Mouse (Mus musculus) frontal cortex, adult 2 months (tissue): ENCODE measurements around the gene Fgfr2. TPM values are rescaled to one million over a fixed set of nuclear protein-coding genes. Genes with fewer than 3 reads are reported as not detected.

Experiments
- DNase-seq, 2 experiments: peaks; one replicate each; pipeline ENCODE4 v3.0.0; 2022; ENCODE audit warnings: low spot score in 1 of 2; ENCODE audit errors: extremely low spot score in 1 of 2
- polyA plus RNA-seq: library from polyadenylated mRNA; depleted of rRNA; stranded (reverse); fragments of >200 nt; gene quantifications from 2 replicates; pipeline ENCODE4 v1.2.3, GENCODE M21; 2012

Fgfr2 gene
- polyA plus RNA-seq, 1 experiment: 69.6 TPM

GRCm38 (mm10) chr7:130972767-130973166, 2150.4 kb downstream of the Fgfr2 start:
- no peak for DNase-seq

- no peak for DNase-seq
Measured at GRCm38 (mm10) chr7:130969507-130969906, 2153.6 kb downstream of the Fgfr2 start.

GRCm38 (mm10) chr7:130969076-130969475, 2154.1 kb downstream of the Fgfr2 start:
- DNase-seq: no peak

- DNase-seq: peak in 1 of 2 experiments; percentile 25
Measured at GRCm38 (mm10) chr7:130968537-130968936, 2154.6 kb downstream of the Fgfr2 start.

- no peak for DNase-seq
Measured at GRCm38 (mm10) chr7:130967901-130968300, 2155.2 kb downstream of the Fgfr2 start.

GRCm38 (mm10) chr7:130966876-130967275, 2156.3 kb downstream of the Fgfr2 start:
- no peak for DNase-seq

- DNase-seq: no peak
Measured at GRCm38 (mm10) chr7:130966451-130966850, 2156.7 kb downstream of the Fgfr2 start.

- DNase-seq: peak; percentile 53 to 68
Measured at GRCm38 (mm10) chr7:130965909-130966365, 2157.2 kb downstream of the Fgfr2 start.

- DNase-seq: no peak
Measured at GRCm38 (mm10) chr7:130965396-130965795, 2157.8 kb downstream of the Fgfr2 start.

- DNase-seq: peak in 1 of 2 experiments; percentile 47
Measured at GRCm38 (mm10) chr7:130964686-130965085, 2158.5 kb downstream of the Fgfr2 start.

GRCm38 (mm10) chr7:130961429-130961828, 2161.7 kb downstream of the Fgfr2 start:
- DNase-seq: no peak

GRCm38 (mm10) chr7:130959868-130960267, 2163.3 kb downstream of the Fgfr2 start:
- peak in 1 of 2 experiments; percentile 59 for DNase-seq

GRCm38 (mm10) chr7:130958551-130958950, 2164.6 kb downstream of the Fgfr2 start:
- DNase-seq: no peak

GRCm38 (mm10) chr7:130954177-130954601, 2169.0 kb downstream of the Fgfr2 start:
- DNase-seq: no peak

GRCm38 (mm10) chr7:130953376-130953775, 2169.8 kb downstream of the Fgfr2 start:
- peak in 1 of 2 experiments; percentile 23 for DNase-seq

- peak in 1 of 2 experiments; percentile 17 for DNase-seq
Measured at GRCm38 (mm10) chr7:130951004-130951403, 2172.1 kb downstream of the Fgfr2 start.

- DNase-seq: no peak
Measured at GRCm38 (mm10) chr7:130950482-130950881, 2172.7 kb downstream of the Fgfr2 start.

GRCm38 (mm10) chr7:130949331-130949751, 2173.8 kb downstream of the Fgfr2 start:
- peak; percentile 46 to 66 for DNase-seq

- DNase-seq: no peak
Measured at GRCm38 (mm10) chr7:130948563-130949208, 2174.5 kb downstream of the Fgfr2 start.

GRCm38 (mm10) chr7:130946303-130946702, 2176.8 kb downstream of the Fgfr2 start:
- DNase-seq: no peak

GRCm38 (mm10) chr7:130945730-130946129, 2177.4 kb downstream of the Fgfr2 start:
- DNase-seq: no peak

GRCm38 (mm10) chr7:130944766-130945475, 2178.2 kb downstream of the Fgfr2 start:
- no peak for DNase-seq
